Mouse (Mus musculus): ENCODE data around the gene Faap20. TPM values are rescaled to one million over a fixed set of nuclear protein-coding genes. Genes with fewer than 3 reads are reported as not detected.

Gene Faap20
- polyA plus RNA-seq, 1 experiment from 2014 or later: 61.4 TPM

- peak; percentile 75 for ATAC-seq
- H3K36me3 ChIP-seq (ENCODE audit: insufficient read depth, low read length): no peaks in the 10 kb centered on the region
- peak overlapping the region; percentile 89 for H3K4me2 ChIP-seq (replicated peaks; ENCODE audit: low read depth, low read length)
- peak overlapping the region; percentile 63 for H3K4me3 ChIP-seq (ENCODE audit: low read depth, low read length)
- H3K9ac ChIP-seq (replicated peaks; ENCODE audit: low read depth): peak overlapping the region; percentile 75; the same call in 1 of the 2 replicates
- H3K27me3 ChIP-seq (replicated peaks; ENCODE audit: insufficient read depth, low read length): no peaks in the 10 kb centered on the region
- peaks cover 6% of the 10 kb centered on the region for H3K4me1 ChIP-seq (ENCODE audit: insufficient read depth, low read depth, low read length)
- no peaks in the 10 kb centered on the region for H3K9me3 ChIP-seq (ENCODE audit: low read length)
- WGBS: 0% methylated on average over 9 of the region's 9 CpGs
- TF ChIP-seq EP300 (IDR thresholded peaks at IDR 0.05): no peak
- TF ChIP-seq CTCF (IDR thresholded peaks at IDR 0.05): peak; percentile 99
- peak; percentile 95 for DNase-seq (ENCODE audit: low spot score)
- H3K27ac ChIP-seq (ENCODE audit: low read length): peak overlapping the region; percentile 94
These were observed 350 bp upstream of the Faap20 start for GRCm38 (mm10) chr4:155249257-155249647.

- peak overlapping the region; percentile 63 for H3K4me3 ChIP-seq (ENCODE audit: low read depth, low read length)
- no peaks in the 10 kb centered on the region for H3K9me3 ChIP-seq (ENCODE audit: low read length)
- ATAC-seq (peak; percentile 9), DNase-seq (ENCODE audit: low spot score) (no peak)
- H3K27me3 ChIP-seq (replicated peaks; ENCODE audit: insufficient read depth, low read length): no peaks in the 10 kb centered on the region
- WGBS: 10% methylated on average over 23 of the region's 23 CpGs
- peak overlapping the region; percentile 94 for H3K27ac ChIP-seq (ENCODE audit: low read length)
- H3K4me1 ChIP-seq (ENCODE audit: insufficient read depth, low read depth, low read length): peaks cover 6% of the 10 kb centered on the region
- peak overlapping the region; percentile 89 for H3K4me2 ChIP-seq (replicated peaks; ENCODE audit: low read depth, low read length)
- no peak for TF ChIP-seq CTCF (IDR thresholded peaks at IDR 0.05)
- TF ChIP-seq EP300 (IDR thresholded peaks at IDR 0.05): no peak
- peak overlapping the region; percentile 75 for H3K9ac ChIP-seq (replicated peaks; ENCODE audit: low read depth)
- H3K36me3 ChIP-seq (ENCODE audit: insufficient read depth, low read length): no peaks in the 10 kb centered on the region
These were observed 937 bp downstream of the Faap20 start for GRCm38 (mm10) chr4:155250361-155251117.

GRCm38 (mm10) chr4:155251147-155251546 lies 1.5 kb downstream of the Faap20 start:
- Histone ChIP-seq H3K4me2 (replicated peaks; ENCODE audit: low read depth, low read length) (peak overlapping the region; percentile 89; the same call in 1 of the 2 replicates), H3K36me3 (ENCODE audit: insufficient read depth, low read length) (no peaks in the 10 kb centered on the region), H3K4me1 (ENCODE audit: insufficient read depth, low read depth, low read length) (peaks cover 6% of the 10 kb centered on the region; the same call in 1 of the 2 replicates), H3K9ac (replicated peaks; ENCODE audit: low read depth) (no peak overlapping the region), H3K9me3 (ENCODE audit: low read length) (no peaks in the 10 kb centered on the region), H3K4me3 (ENCODE audit: low read depth, low read length) (no peak overlapping the region), H3K27me3 (replicated peaks; ENCODE audit: insufficient read depth, low read length) (no peaks in the 10 kb centered on the region), H3K27ac (ENCODE audit: low read length) (0 out of 2 replicates have a peak overlapping the region, but pooled peaks have one; percentile 94)
- DNase-seq (ENCODE audit: low spot score) (no peak), ATAC-seq (no peak)
- WGBS: 47% methylated on average over 3 of the region's 3 CpGs
- TF ChIP-seq EP300 (IDR thresholded peaks at IDR 0.05) (no peak), CTCF (IDR thresholded peaks at IDR 0.05) (no peak)

GRCm38 (mm10) chr4:155252253-155252652 lies 2.7 kb downstream of the Faap20 start:
- 86% methylated on average over 6 of the region's 6 CpGs for WGBS
- Histone ChIP-seq H3K9me3 (ENCODE audit: low read length) (no peaks in the 10 kb centered on the region), H3K4me1 (ENCODE audit: insufficient read depth, low read depth, low read length) (peaks cover 6% of the 10 kb centered on the region; the same call in 1 of the 2 replicates), H3K27ac (ENCODE audit: low read length) (no peak overlapping the region), H3K27me3 (replicated peaks; ENCODE audit: insufficient read depth, low read length) (no peaks in the 10 kb centered on the region), H3K4me3 (ENCODE audit: low read depth, low read length) (no peak overlapping the region), H3K9ac (replicated peaks; ENCODE audit: low read depth) (no peak overlapping the region), H3K36me3 (ENCODE audit: insufficient read depth, low read length) (no peaks in the 10 kb centered on the region), H3K4me2 (replicated peaks; ENCODE audit: low read depth, low read length) (no peak overlapping the region)
- no peak for ATAC-seq
- DNase-seq (ENCODE audit: low spot score): no peak
- TF ChIP-seq CTCF (IDR thresholded peaks at IDR 0.05): no peak
- TF ChIP-seq EP300 (IDR thresholded peaks at IDR 0.05): no peak

- ATAC-seq (no peak), DNase-seq (ENCODE audit: low spot score) (no peak)
- no peak for TF ChIP-seq CTCF (IDR thresholded peaks at IDR 0.05)
- TF ChIP-seq EP300 (IDR thresholded peaks at IDR 0.05): no peak
- Histone ChIP-seq H3K9me3 (ENCODE audit: low read length) (no peaks in the 10 kb centered on the region), H3K4me2 (replicated peaks; ENCODE audit: low read depth, low read length) (no peak overlapping the region), H3K27ac (ENCODE audit: low read length) (no peak overlapping the region), H3K9ac (replicated peaks; ENCODE audit: low read depth) (no peak overlapping the region), H3K27me3 (replicated peaks; ENCODE audit: insufficient read depth, low read length) (no peaks in the 10 kb centered on the region), H3K4me1 (ENCODE audit: insufficient read depth, low read depth, low read length) (no peaks in the 10 kb centered on the region; the same call in 1 of the 2 replicates), H3K4me3 (ENCODE audit: low read depth, low read length) (no peak overlapping the region), H3K36me3 (ENCODE audit: insufficient read depth, low read length) (no peaks in the 10 kb centered on the region)
- WGBS: 80% methylated on average over 3 of the region's 3 CpGs
These were observed 15.1 kb downstream of the Faap20 start for GRCm38 (mm10) chr4:155264521-155265321.

GRCm38 (mm10) chr4:155267047-155267543 lies 17.5 kb downstream of the Faap20 start:
- H3K4me3 ChIP-seq (ENCODE audit: low read depth, low read length): no peak overlapping the region
- no peaks in the 10 kb centered on the region; the same call in 1 of the 2 replicates for H3K4me1 ChIP-seq (ENCODE audit: insufficient read depth, low read depth, low read length)
- H3K36me3 ChIP-seq (ENCODE audit: insufficient read depth, low read length): no peaks in the 10 kb centered on the region
- no peak overlapping the region for H3K9ac ChIP-seq (replicated peaks; ENCODE audit: low read depth)
- ATAC-seq (0 out of 2 replicates have a peak, but pooled peaks have one; percentile 15), DNase-seq (ENCODE audit: low spot score) (peak; percentile 30)
- 46% methylated on average over 7 of the region's 7 CpGs for WGBS
- H3K9me3 ChIP-seq (ENCODE audit: low read length): no peaks in the 10 kb centered on the region
- TF ChIP-seq CTCF (IDR thresholded peaks at IDR 0.05) (no peak), EP300 (IDR thresholded peaks at IDR 0.05) (no peak)
- no peak overlapping the region for H3K4me2 ChIP-seq (replicated peaks; ENCODE audit: low read depth, low read length)
- H3K27ac ChIP-seq (ENCODE audit: low read length): peak overlapping the region; percentile 15; the same call in 1 of the 2 replicates
- no peaks in the 10 kb centered on the region for H3K27me3 ChIP-seq (replicated peaks; ENCODE audit: insufficient read depth, low read length)

Measured in lung, postnatal 0 days (tissue).